Mouse (Mus musculus): ENCODE data around the gene Foxr1. TPM values are rescaled to one million over a fixed set of nuclear protein-coding genes. Genes with fewer than 3 reads are reported as not detected.
A peak's percentile ranks its signal among the peaks of the same experiment; 100 is the strongest.
"Not testable (repeated sequence)": the region's sequence is repeated elsewhere in the genome, so short reads cannot be mapped to it uniquely, and the experiment has no call there.

Foxr1 gene
- total RNA-seq, 1 experiment, result 1.9 TPM

DNA sequence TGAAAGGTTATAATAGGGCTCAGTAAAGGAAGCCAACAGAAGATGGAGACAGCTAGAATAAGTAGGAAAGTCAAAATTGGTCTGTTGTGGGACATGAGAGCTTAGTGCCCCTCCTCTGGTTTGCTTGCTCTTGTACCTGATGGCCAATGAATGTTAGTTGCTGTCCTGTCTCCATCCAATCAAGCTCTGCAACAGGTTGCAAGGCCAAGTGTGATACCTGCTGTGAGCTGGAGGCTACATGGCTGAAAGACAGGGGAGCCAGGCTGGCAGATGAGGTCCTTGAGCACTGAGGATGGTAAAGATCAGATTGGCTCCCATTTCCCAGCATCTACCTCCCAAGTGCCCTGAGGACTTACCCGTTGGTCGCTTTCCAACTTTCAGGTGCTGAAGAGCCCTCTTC, 28.2 kb downstream of the Foxr1 start:
- no peak overlapping the region for H3K9ac ChIP-seq (ENCODE audit: insufficient read depth, low read depth, low read length, poor library complexity, severe bottlenecking)
- TF ChIP-seq MAFK (IDR thresholded peaks at IDR 0.05; ENCODE audit: insufficient read depth, low read depth, low read length) (no peak), HCFC1 (IDR thresholded peaks at IDR 0.05; ENCODE audit: borderline replicate concordance, insufficient read depth, low read length) (no peak), ZNF384 (IDR thresholded peaks at IDR 0.05; ENCODE audit: low read depth, low read length) (no peak), CHD2 (IDR thresholded peaks at IDR 0.05; ENCODE audit: low read depth, low read length) (no peak), ZC3H11A (IDR thresholded peaks at IDR 0.05; ENCODE audit: borderline replicate concordance, low read depth, low read length) (no peak)
- H3K4me3 ChIP-seq (ENCODE audit: insufficient read depth in 1 of 2, low read depth in 1 of 2, low read length in 2 of 2, poor library complexity in 1 of 2, severe bottlenecking in 1 of 2), result no peak overlapping the region
- no peaks in the 10 kb centered on the region; a peak in 2 of 4 replicates for H3K4me1 ChIP-seq (ENCODE audit: control insufficient read depth in 2 of 2, insufficient read depth in 2 of 2, low read length in 2 of 2, poor library complexity in 1 of 2)
- H3K36me3 ChIP-seq (ENCODE audit: control insufficient read depth, insufficient read depth, low read length, poor library complexity, severe bottlenecking), result peaks cover 38% of the 10 kb centered on the region
- DNase-seq (ENCODE audit: low read depth, low spot score), result no peak
- H3K27ac ChIP-seq (ENCODE audit: insufficient read depth, low read depth, low read length, poor library complexity, severe bottlenecking), result no peak overlapping the region
- in situ Hi-C loops (cut with MboI; ENCODE audit: low sequenced_read_pairs in 2 of 2, unreplicated experiment in 2 of 2), result no loop called here
- no peaks in the 10 kb centered on the region for H3K9me3 ChIP-seq (ENCODE audit: control insufficient read depth, insufficient read depth, low read depth, low read length)

DNA sequence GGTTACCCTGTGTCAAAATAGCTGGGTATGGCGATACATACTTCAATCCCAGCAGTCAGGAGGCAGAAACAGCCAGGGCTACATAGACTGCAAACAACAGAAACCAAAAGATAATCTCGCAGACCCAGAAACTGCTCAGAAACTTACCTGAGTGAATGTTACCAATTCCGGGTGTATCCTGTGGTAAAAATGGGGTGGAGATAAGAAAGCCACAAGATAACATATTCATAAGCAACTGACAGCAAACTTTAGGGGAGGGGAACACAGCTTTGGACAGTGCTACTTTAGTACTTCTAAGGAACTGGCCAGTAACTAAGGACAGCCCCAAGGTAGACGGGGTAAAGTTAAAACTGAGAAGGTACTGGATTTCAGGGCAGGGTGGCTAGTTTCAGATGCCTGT, 28.6 kb downstream of the Foxr1 start:
- Histone ChIP-seq H3K4me1 (ENCODE audit: control insufficient read depth in 2 of 2, insufficient read depth in 2 of 2, low read length in 2 of 2, poor library complexity in 1 of 2) (no peaks in the 10 kb centered on the region; a peak in 2 of 4 replicates), H3K9ac (ENCODE audit: insufficient read depth, low read depth, low read length, poor library complexity, severe bottlenecking) (no peak overlapping the region), H3K4me3 (ENCODE audit: insufficient read depth in 1 of 2, low read depth in 1 of 2, low read length in 2 of 2, poor library complexity in 1 of 2, severe bottlenecking in 1 of 2) (no peak overlapping the region), H3K36me3 (ENCODE audit: control insufficient read depth, insufficient read depth, low read length, poor library complexity, severe bottlenecking) (peaks cover 38% of the 10 kb centered on the region), H3K27ac (ENCODE audit: insufficient read depth, low read depth, low read length, poor library complexity, severe bottlenecking) (no peak overlapping the region), H3K9me3 (ENCODE audit: control insufficient read depth, insufficient read depth, low read depth, low read length) (no peaks in the 10 kb centered on the region)
- DNase-seq (ENCODE audit: low read depth, low spot score), result no peak
- TF ChIP-seq CHD2 (IDR thresholded peaks at IDR 0.05; ENCODE audit: low read depth, low read length), result no peak
- in situ Hi-C loops (cut with MboI; ENCODE audit: low sequenced_read_pairs in 2 of 2, unreplicated experiment in 2 of 2), result no loop called here

DNA sequence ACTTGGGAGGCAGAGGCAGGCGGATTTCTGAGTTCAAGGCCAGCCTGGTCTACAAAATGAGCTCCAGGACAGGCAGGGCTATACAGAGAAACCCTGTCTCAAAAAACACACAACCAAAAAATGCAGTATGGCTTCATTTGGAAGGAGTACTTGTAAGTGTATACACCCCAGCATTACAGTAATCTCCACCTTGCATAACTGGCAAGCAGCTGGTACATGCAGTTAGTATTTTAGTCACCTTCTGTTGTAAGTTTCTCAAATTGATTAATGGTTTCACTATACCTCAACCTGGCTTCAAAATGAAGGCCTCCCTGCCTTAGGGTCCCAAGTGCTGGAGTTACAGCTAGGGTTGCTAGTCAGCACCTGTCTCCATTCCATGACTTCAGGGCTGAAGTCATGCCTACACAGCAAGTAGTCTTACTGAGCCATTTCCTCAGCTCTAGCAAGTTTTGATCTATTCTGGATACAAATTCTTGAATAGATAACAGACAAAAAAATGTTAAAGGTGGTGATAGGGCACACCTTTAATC, 29.3 kb downstream of the Foxr1 start:
- H3K4me1 ChIP-seq (ENCODE audit: control insufficient read depth in 2 of 2, insufficient read depth in 2 of 2, low read length in 2 of 2, poor library complexity in 1 of 2), result no peaks in the 10 kb centered on the region; a peak in 2 of 4 replicates
- DNase-seq (ENCODE audit: low read depth, low spot score), result no peak
- no peak overlapping the region for H3K4me3 ChIP-seq (ENCODE audit: insufficient read depth in 1 of 2, low read depth in 1 of 2, low read length in 2 of 2, poor library complexity in 1 of 2, severe bottlenecking in 1 of 2)
- no peak overlapping the region for H3K9ac ChIP-seq (ENCODE audit: insufficient read depth, low read depth, low read length, poor library complexity, severe bottlenecking)
- no peak overlapping the region for H3K27ac ChIP-seq (ENCODE audit: insufficient read depth, low read depth, low read length, poor library complexity, severe bottlenecking)
- no peaks in the 10 kb centered on the region for H3K9me3 ChIP-seq (ENCODE audit: control insufficient read depth, insufficient read depth, low read depth, low read length)
- TF ChIP-seq CHD2 (IDR thresholded peaks at IDR 0.05; ENCODE audit: low read depth, low read length) (peak; percentile 60; the same call in 1 of the 2 replicates), ZC3H11A (IDR thresholded peaks at IDR 0.05; ENCODE audit: borderline replicate concordance, low read depth, low read length) (no peak)
- H3K36me3 ChIP-seq (ENCODE audit: control insufficient read depth, insufficient read depth, low read length, poor library complexity, severe bottlenecking), result peaks cover 38% of the 10 kb centered on the region
- in situ Hi-C loops (cut with MboI; ENCODE audit: low sequenced_read_pairs in 2 of 2, unreplicated experiment in 2 of 2), result no loop called here

DNA sequence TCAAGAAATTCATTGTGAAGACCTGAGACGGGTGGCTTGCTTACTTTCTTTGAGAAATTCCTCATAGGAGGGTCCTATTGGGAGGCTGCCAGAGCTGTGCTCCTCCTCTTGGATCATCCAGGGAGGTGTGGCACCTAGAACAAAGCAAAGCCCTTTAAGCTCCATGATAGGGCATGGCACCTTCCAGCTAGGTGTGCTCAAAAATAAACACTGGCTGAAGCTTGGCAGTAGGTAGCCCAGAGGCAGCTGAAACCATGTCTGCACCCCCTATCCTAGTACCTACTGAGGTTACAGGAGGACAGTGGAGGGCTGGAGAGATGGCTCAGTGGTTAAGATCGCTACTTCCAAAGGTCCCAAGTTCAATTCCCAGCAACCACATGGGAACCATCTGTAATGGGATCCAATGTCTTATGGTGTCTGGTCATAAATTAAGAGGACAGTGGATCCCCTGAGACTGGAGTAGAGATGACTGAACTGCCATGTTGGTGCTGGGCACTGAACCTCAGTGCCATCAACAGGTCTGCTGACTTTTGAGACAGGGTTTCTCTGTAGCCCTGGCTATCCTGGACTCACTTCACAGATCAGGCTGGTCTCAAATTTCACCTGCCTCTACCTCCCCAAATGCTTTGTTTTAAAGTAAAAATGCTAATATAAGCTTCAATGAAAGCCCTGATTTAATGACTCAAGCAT, 30.1 kb downstream of the Foxr1 start:
- Histone ChIP-seq H3K4me1 (ENCODE audit: control insufficient read depth in 2 of 2, insufficient read depth in 2 of 2, low read length in 2 of 2, poor library complexity in 1 of 2) (no peaks in the 10 kb centered on the region; a peak in 2 of 4 replicates), H3K36me3 (ENCODE audit: control insufficient read depth, insufficient read depth, low read length, poor library complexity, severe bottlenecking) (peaks cover 36% of the 10 kb centered on the region), H3K9me3 (ENCODE audit: control insufficient read depth, insufficient read depth, low read depth, low read length) (no peaks in the 10 kb centered on the region), H3K4me3 (ENCODE audit: insufficient read depth in 1 of 2, low read depth in 1 of 2, low read length in 2 of 2, poor library complexity in 1 of 2, severe bottlenecking in 1 of 2) (no peak overlapping the region), H3K9ac (ENCODE audit: insufficient read depth, low read depth, low read length, poor library complexity, severe bottlenecking) (no peak overlapping the region), H3K27ac (ENCODE audit: insufficient read depth, low read depth, low read length, poor library complexity, severe bottlenecking) (no peak overlapping the region)
- TF ChIP-seq HCFC1 (IDR thresholded peaks at IDR 0.05; ENCODE audit: borderline replicate concordance, insufficient read depth, low read length), result no peak
- TF ChIP-seq MAFK (IDR thresholded peaks at IDR 0.05; ENCODE audit: insufficient read depth, low read depth, low read length), result no peak
- no peak for TF ChIP-seq ZC3H11A (IDR thresholded peaks at IDR 0.05; ENCODE audit: borderline replicate concordance, low read depth, low read length)
- 0 out of 2 replicates have a peak, but pooled peaks have one; percentile 40 for TF ChIP-seq CHD2 (IDR thresholded peaks at IDR 0.05; ENCODE audit: low read depth, low read length)
- no peak for TF ChIP-seq ZNF384 (IDR thresholded peaks at IDR 0.05; ENCODE audit: low read depth, low read length)
- DNase-seq (ENCODE audit: low read depth, low spot score), result no peak
- in situ Hi-C loops (cut with MboI; ENCODE audit: low sequenced_read_pairs in 2 of 2, unreplicated experiment in 2 of 2), result no loop called here

DNA sequence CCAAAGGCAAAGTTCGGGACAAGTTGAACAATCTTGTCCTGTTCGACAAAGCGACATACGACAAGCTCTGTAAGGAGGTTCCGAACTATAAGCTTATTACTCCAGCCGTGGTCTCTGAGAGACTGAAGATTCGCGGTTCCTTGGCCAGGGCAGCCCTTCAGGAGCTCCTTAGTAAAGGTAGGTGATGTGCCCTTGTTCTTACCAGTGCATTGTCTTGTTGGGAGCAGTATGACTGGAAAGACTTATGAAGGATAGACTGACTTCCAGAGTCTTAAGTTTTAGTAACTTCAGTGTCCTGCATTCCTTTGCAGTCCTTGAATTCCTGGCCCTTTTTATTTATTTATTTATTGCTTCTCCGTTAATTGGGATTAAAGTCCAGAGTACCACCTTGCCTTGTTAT, 32.2 kb downstream of the Foxr1 start:
- H3K36me3 ChIP-seq (ENCODE audit: control insufficient read depth, insufficient read depth, low read length, poor library complexity, severe bottlenecking), result peaks cover 42% of the 10 kb centered on the region
- H3K27ac ChIP-seq (ENCODE audit: insufficient read depth, low read depth, low read length, poor library complexity, severe bottlenecking), result not testable (repeated sequence)

More for the DNA sequence above, 32.2 kb downstream of the Foxr1 start:
- in situ Hi-C loops (cut with MboI; ENCODE audit: low sequenced_read_pairs in 2 of 2, unreplicated experiment in 2 of 2); DNase-seq (ENCODE audit: low read depth, low spot score); H3K4me1 ChIP-seq (ENCODE audit: control insufficient read depth in 2 of 2, insufficient read depth in 2 of 2, low read length in 2 of 2, poor library complexity in 1 of 2); H3K9me3 ChIP-seq (ENCODE audit: control insufficient read depth, insufficient read depth, low read depth, low read length): not testable (repeated sequence)
- peak overlapping the region; percentile 98; the same call in 1 of the 2 replicates for H3K9ac ChIP-seq (ENCODE audit: insufficient read depth, low read depth, low read length, poor library complexity, severe bottlenecking)
- H3K4me3 ChIP-seq (ENCODE audit: insufficient read depth in 1 of 2, low read depth in 1 of 2, low read length in 2 of 2, poor library complexity in 1 of 2, severe bottlenecking in 1 of 2), result peak overlapping the region; percentile 84 to 95
